Mouse (Mus musculus) sigmoid colon, adult 10 weeks (tissue): ENCODE measurements around the gene Olfr857. TPM values are rescaled to one million over a fixed set of nuclear protein-coding genes. Genes with fewer than 3 reads are reported as not detected.

Source experiments
- polyA plus RNA-seq: library from polyadenylated mRNA; stranded (reverse); fragments of 350-450 nt; fragmentation: Illumina TruSeq; extraction: RNeasy Lipid Tissue Mini Kit (QIAGEN cat#74804); gene quantifications from one replicate; pipeline ENCODE4 v1.2.3, GENCODE M21; 2014; ENCODE audit warnings: low read depth, low replicate concordance

The Olfr857 gene
- not detected for polyA plus RNA-seq

DNA sequence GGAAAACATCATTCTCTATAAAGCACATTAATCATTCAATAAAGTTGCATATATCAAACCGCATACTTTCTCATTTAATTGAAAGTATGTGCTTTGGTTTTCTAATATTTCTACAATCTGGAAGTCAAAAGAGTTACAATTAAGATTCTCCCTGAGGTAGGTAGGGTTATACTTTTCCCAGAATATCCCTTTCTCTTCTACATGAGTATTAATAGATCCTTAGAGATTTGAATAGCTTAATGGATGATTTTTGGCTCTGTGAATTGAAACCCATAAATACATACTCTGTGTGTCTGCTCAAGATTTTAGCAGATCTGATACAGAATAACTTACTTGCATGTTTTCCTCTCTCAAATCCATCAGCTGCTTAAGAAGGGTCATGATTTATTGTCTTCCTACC lies at the start of gene Olfr857:
TSS of gene Olfr857 (plus strand) at position 301 of the 400 bp plus-strand sequence.

Other genes with a start within 250 kb of the Olfr857 start
- gene Olfr850, start 231.2 kb upstream of the Olfr857 start, polyA plus RNA-seq, result not detected
- not detected for gene Olfr851, start 216.1 kb upstream of the Olfr857 start, polyA plus RNA-seq
- gene Olfr853, start 168.4 kb upstream of the Olfr857 start, polyA plus RNA-seq, result not detected
- gene Olfr854, start 142.1 kb upstream of the Olfr857 start, polyA plus RNA-seq, result not detected
- not detected for gene Olfr855, start 126.8 kb upstream of the Olfr857 start, polyA plus RNA-seq
- gene Zfp317, start 87.3 kb upstream of the Olfr857 start, polyA plus RNA-seq, result 48.5 TPM
- not detected for gene Olfr58, start 70.8 kb downstream of the Olfr857 start, polyA plus RNA-seq
- gene Olfr859, start 95.5 kb downstream of the Olfr857 start, polyA plus RNA-seq, result not detected
- not detected for gene Olfr860, start 140.3 kb downstream of the Olfr857 start, polyA plus RNA-seq
- gene Olfr862, start 178.6 kb downstream of the Olfr857 start, polyA plus RNA-seq, result not detected
- not detected for gene Olfr77, start 207.4 kb downstream of the Olfr857 start, polyA plus RNA-seq